Mouse (Mus musculus): Measurements from ENCODE around the gene Lsm14a.

DNA sequence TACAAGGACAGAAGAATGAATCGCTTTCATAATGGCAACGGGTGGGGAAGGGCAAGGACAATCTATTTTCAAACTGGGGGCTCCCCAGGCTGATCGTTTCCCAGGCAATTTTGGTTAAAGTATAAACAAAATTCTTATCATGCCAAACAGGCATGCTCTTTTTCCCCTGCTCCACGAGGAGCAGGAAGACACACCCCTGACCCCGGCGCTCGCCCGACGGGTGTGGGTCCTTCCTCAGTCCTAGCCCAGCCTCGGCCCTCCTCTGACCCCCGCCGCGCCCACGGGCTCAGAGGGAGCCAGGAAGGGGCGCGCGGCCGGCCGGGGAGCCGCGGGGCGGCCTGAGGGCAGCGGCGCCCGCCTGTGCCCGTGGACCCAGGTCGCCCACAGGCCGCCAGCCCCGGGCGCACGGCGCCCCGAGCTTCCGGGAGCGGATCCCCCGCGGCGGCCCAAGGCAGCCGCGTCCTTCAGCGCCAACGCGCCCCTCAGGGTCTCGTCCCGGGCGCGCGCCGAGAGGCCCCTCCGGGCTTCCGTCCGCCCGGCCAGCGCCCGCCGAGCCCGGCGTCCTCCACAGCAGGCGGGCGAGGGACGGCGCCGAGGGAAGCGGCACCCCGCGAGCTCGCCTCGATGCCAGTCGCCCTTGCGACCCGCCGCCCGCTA is 80.2 kb downstream of the Lsm14a start:
- TF ChIP-seq CTCF (IDR thresholded peaks at IDR 0.05; ENCODE audit: low read depth) (no peak), EP300 (IDR thresholded peaks at IDR 0.05; ENCODE audit: low read depth) (no peak; the same call in none of the 2 replicates)
